Mouse (Mus musculus): Measurements from ENCODE around the gene Pi4kb. TPM values are rescaled to one million over a fixed set of nuclear protein-coding genes. Genes with fewer than 3 reads are reported as not detected.

The Pi4kb gene
- total and polyA plus RNA-seq, 3 experiments, result 29.9 to 68.7 (median 57.0) TPM

DNA sequence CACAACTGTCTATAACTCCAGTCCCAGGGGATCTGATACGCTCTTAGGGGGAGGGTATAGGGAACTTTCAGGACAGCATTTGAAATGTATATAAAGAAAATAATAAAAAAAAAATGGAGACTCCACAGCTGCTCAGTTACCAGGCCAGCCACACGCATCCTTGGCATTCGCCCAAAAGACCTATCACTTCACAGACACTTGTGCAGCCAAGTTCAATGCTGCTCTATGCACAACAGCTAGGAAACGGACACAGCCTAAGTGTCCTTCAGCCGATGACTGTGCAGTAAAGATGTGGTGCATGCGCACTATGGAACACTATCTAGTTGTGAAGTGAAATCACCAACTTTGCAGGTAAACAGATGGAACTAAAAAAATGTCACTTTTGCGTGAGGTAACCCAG is 81.7 kb downstream of the Pi4kb start:
- no peak for DNase-seq

Small RNA genes within 50 kb of the gene (microRNA-seq; reads per million reads assigned to microRNA genes)
- 2.5 to 2.9 reads per million in 2 experiments for gene Mir7013

Other genes starting within 250 kb of the Pi4kb start
- gene Cgn, start 188.2 kb upstream of the Pi4kb start, total RNA-seq (2021), result 1 to 10 TPM; 1.2 to 1.4 TPM
- gene Cgn, start 188.2 kb upstream of the Pi4kb start, polyA plus RNA-seq (2012; rRNA removed), result 0.18 and 0.28 TPM in 2 replicates
- gene Pogz, start 137.2 kb upstream of the Pi4kb start, total RNA-seq (2021), result 10 to 100 TPM; 27.0 to 36.2 TPM
- gene Pogz, start 137.2 kb upstream of the Pi4kb start, polyA plus RNA-seq (2012; rRNA removed), result 27.6 and 35.8 TPM in 2 replicates
- gene Psmb4, start 87.8 kb upstream of the Pi4kb start, total RNA-seq (2021), result 100 to 1,000 TPM; 203 to 297 TPM
- 236 and 248 TPM in 2 replicates for gene Psmb4, start 87.8 kb upstream of the Pi4kb start, polyA plus RNA-seq (2012; rRNA removed)
- gene Selenbp1, start 41.7 kb upstream of the Pi4kb start, total RNA-seq (2021), result 10 to 100 TPM; 47.5 to 52.7 TPM
- 102 and 126 TPM in 2 replicates for gene Selenbp1, start 41.7 kb upstream of the Pi4kb start, polyA plus RNA-seq (2012; rRNA removed)
- gene Rfx5, start 20.7 kb upstream of the Pi4kb start, total RNA-seq (2021), result 10 to 100 TPM; 17.2 to 30.1 TPM
- gene Rfx5, start 20.7 kb upstream of the Pi4kb start, polyA plus RNA-seq (2012; rRNA removed), result 10.8 and 13.5 TPM in 2 replicates
- gene Zfp687, start 40.7 kb downstream of the Pi4kb start, total RNA-seq (2021), result 10 to 100 TPM; 26.3 to 29.5 TPM
- gene Zfp687, start 40.7 kb downstream of the Pi4kb start, polyA plus RNA-seq (2012; rRNA removed), result 27.9 and 32.0 TPM in 2 replicates
- gene Psmd4, start 67.9 kb downstream of the Pi4kb start, total RNA-seq (2021), result 100 to 1,000 TPM; 312 to 335 TPM
- 105 and 114 TPM in 2 replicates for gene Psmd4, start 67.9 kb downstream of the Pi4kb start, polyA plus RNA-seq (2012; rRNA removed)
- 10 to 100 TPM; 40.8 to 49.9 TPM for gene Pip5k1a, start 132.2 kb downstream of the Pi4kb start, total RNA-seq (2021)
- gene Pip5k1a, start 132.2 kb downstream of the Pi4kb start, polyA plus RNA-seq (2012; rRNA removed), result 16.4 and 18.7 TPM in 2 replicates
- 10 to 100 TPM; 52.4 to 64.0 TPM for gene Vps72, start 136.3 kb downstream of the Pi4kb start, total RNA-seq (2021)
- gene Vps72, start 136.3 kb downstream of the Pi4kb start, polyA plus RNA-seq (2012; rRNA removed), result 82.4 and 83.0 TPM in 2 replicates
- under 1 TPM; 0.48 to 0.52 TPM for gene Tmod4, start 149.7 kb downstream of the Pi4kb start, total RNA-seq (2021)
- 0.17 and 0.30 TPM in 2 replicates for gene Tmod4, start 149.7 kb downstream of the Pi4kb start, polyA plus RNA-seq (2012; rRNA removed)
- 10 to 100 TPM; 33.4 to 37.0 TPM for gene Scnm1, start 159.3 kb downstream of the Pi4kb start, total RNA-seq (2021)
- gene Scnm1, start 159.3 kb downstream of the Pi4kb start, polyA plus RNA-seq (2012; rRNA removed), result 17.6 and 18.6 TPM in 2 replicates
- gene Lysmd1, start 159.4 kb downstream of the Pi4kb start, total RNA-seq (2021), result 1 to 10 TPM; 7.1 to 9.0 TPM
- gene Lysmd1, start 159.4 kb downstream of the Pi4kb start, polyA plus RNA-seq (2012; rRNA removed), result 3.7 and 4.7 TPM in 2 replicates
- gene Tnfaip8l2, start 167.6 kb downstream of the Pi4kb start, total RNA-seq (2021), result 1 to 10 TPM; 2.0 to 2.2 TPM
- gene Tnfaip8l2, start 167.6 kb downstream of the Pi4kb start, polyA plus RNA-seq (2012; rRNA removed), result 3.7 and 4.9 TPM in 2 replicates
- gene Sema6c, start 185.7 kb downstream of the Pi4kb start, total RNA-seq (2021), result 1 to 10 TPM; 2.6 to 3.8 TPM
- 8.6 and 12.4 TPM in 2 replicates for gene Sema6c, start 185.7 kb downstream of the Pi4kb start, polyA plus RNA-seq (2012; rRNA removed)
- gene Gabpb2, start 243.2 kb downstream of the Pi4kb start, total RNA-seq (2021), result 10 to 100 TPM; 19.0 to 21.1 TPM
- gene Gabpb2, start 243.2 kb downstream of the Pi4kb start, polyA plus RNA-seq (2012; rRNA removed), result 4.0 and 4.5 TPM in 2 replicates

All from adrenal gland, adult 2 months (tissue).